Mouse (Mus musculus) ZHBTc4 (cell line): ENCODE measurements around the gene Kcnk12.

Experiments used
- DNase-seq: peaks from one replicate; pipeline ENCODE4 v3.0.0-alpha.2; 2011; ENCODE audit warnings: low read depth, low spot score

Gene Kcnk12

GRCm38 (mm10) chr17:87698996-87699765 lies 98.6 kb downstream of the Kcnk12 start:
- DNase-seq = peak; percentile 34

- DNase-seq = peak; percentile 54
Measured at GRCm38 (mm10) chr17:87696814-87697213, 101.0 kb downstream of the Kcnk12 start.

- peak; percentile 83 for DNase-seq
Measured at GRCm38 (mm10) chr17:87695874-87696465, 101.8 kb downstream of the Kcnk12 start.
